25 mouse cellular contexts compared by ENCODE assay signal in the genomic region with DNA sequence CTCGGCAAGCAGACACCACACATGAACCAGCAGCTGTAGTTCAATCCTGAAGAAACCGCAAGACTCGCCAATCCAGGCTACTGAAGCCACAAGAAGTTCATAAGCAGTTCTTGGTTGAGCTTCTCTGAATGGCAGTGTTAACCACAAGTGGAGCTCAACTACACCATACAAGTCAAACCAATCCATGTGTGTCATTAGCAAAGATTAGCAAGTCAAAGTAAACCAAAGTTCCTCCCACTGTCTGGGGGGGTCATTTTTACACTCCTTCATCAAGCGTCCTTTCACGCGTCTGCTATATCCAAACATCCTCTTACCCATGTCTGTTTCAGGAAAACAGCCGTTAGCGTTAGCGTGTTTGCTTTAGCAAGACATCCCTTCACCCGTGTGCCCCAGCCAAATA. TPM values are rescaled to one million over a fixed set of nuclear protein-coding genes. Genes with fewer than 3 reads are reported as not detected.
DNase-seq lines count a peak whose midpoint lies in the region; ATAC-seq and TF ChIP-seq lines count a peak whose summit lies in the region.
"Had no signal": no experiment of that assay in that cellular context is flagged by ENCODE, and none has a peak within 500 bp of the region (broad histone marks: within the 10 kb centered on the region; RNA-seq: fewer than 3 reads in every experiment).

No protein-coding gene starts in this region.

- WGBS in heart, embryonic 11.5 days (ENCODE audit: insufficient replicate concordance) = 90% methylated on average over 10 of the region's 10 CpGs
- 77% methylated on average over 10 of the region's 10 CpGs for WGBS in lung, adult 2 months

- TF ChIP-seq POLR2A in lung, adult 2 months (IDR thresholded peaks at IDR 0.05; ENCODE audit: borderline replicate concordance, extremely low read depth, low read depth, low read length) = no peak

- peaks cover 43% of the 10 kb centered on the region for H3K9me3 ChIP-seq in E14TG2a.4 (ENCODE audit: low read length)
- H3K9me3 ChIP-seq in heart, embryonic 11.5 days (replicated peaks; ENCODE audit: control insufficient read depth, low read length) = no peaks in the 10 kb centered on the region
- H3K9me3 ChIP-seq: embryonic facial prominence, embryonic 13.5 days; embryonic facial prominence, embryonic 15.5 days; forebrain, embryonic 10.5 days; forebrain, embryonic 12.5 days; G1E had no signal

- H3K27ac ChIP-seq in heart, embryonic 11.5 days (ENCODE audit: low read depth, low read length) = no peak overlapping the region
- H3K27ac ChIP-seq: embryonic facial prominence, embryonic 13.5 days; embryonic facial prominence, embryonic 15.5 days; forebrain, embryonic 10.5 days; forebrain, embryonic 12.5 days had no signal

- no peaks in the 10 kb centered on the region for H3K27me3 ChIP-seq in E14TG2a.4 (ENCODE audit: insufficient read depth, low read length)
- no peaks in the 10 kb centered on the region for H3K27me3 ChIP-seq in heart, embryonic 11.5 days (ENCODE audit: control insufficient read depth, insufficient read depth, low read length)
- H3K27me3 ChIP-seq: CH12.LX; embryonic facial prominence, embryonic 13.5 days; embryonic facial prominence, embryonic 15.5 days; forebrain, embryonic 12.5 days; Patski had no signal

- DNase-seq in ES-CJ7 (ENCODE audit: low read depth, low spot score) = peak; percentile 64
- peak; percentile 68 for DNase-seq in R1 (ENCODE audit: low read depth, low spot score)
- no peak for DNase-seq in lung, adult 2 months
- DNase-seq: adrenal gland, postnatal 10 days; B cell, adult 2 months; cerebellum, adult 11 months; cerebellum, adult 18-20 months; cerebellum, adult 8-10 months; cerebellum, adult 9-11 months; cerebellum, postnatal 14 days; cerebellum, postnatal 36 days; embryo, embryonic 11 days had no signal

- peak overlapping the region; percentile 80 for H3K4me3 ChIP-seq in E14TG2a.4 (replicated peaks; ENCODE audit: low read length)
- no peak overlapping the region for H3K4me3 ChIP-seq in heart, embryonic 11.5 days (ENCODE audit: low read depth, low read length)
- no peak overlapping the region for H3K4me3 ChIP-seq in lung, adult 2 months (replicated peaks; ENCODE audit: extremely low read depth, low read depth, low read length)
- H3K4me3 ChIP-seq: embryonic facial prominence, embryonic 13.5 days; embryonic facial prominence, embryonic 15.5 days; erythroblast, embryonic 14.5 days; forebrain, embryonic 10.5 days; forebrain, embryonic 12.5 days had no signal

- H3K4me1 ChIP-seq in E14TG2a.4 (replicated peaks; ENCODE audit: low read depth, low read length) = peaks cover 72% of the 10 kb centered on the region
- H3K4me1 ChIP-seq in heart, embryonic 11.5 days (ENCODE audit: control insufficient read depth, insufficient read depth, low read length) = no peaks in the 10 kb centered on the region
- H3K4me1 ChIP-seq in lung, adult 2 months (ENCODE audit: control insufficient read depth, insufficient read depth, low read length) = no peaks in the 10 kb centered on the region
- H3K4me1 ChIP-seq: embryonic facial prominence, embryonic 13.5 days; embryonic facial prominence, embryonic 15.5 days; forebrain, embryonic 10.5 days; forebrain, embryonic 12.5 days had no signal

- H3K4me2 ChIP-seq in heart, embryonic 11.5 days = no peak overlapping the region
- H3K4me2 ChIP-seq: embryonic facial prominence, embryonic 13.5 days; embryonic facial prominence, embryonic 15.5 days; forebrain, embryonic 12.5 days had no signal

- H3K9ac ChIP-seq in heart, embryonic 11.5 days (ENCODE audit: low read depth, low read length) = no peak overlapping the region
- H3K9ac ChIP-seq: embryonic facial prominence, embryonic 13.5 days; embryonic facial prominence, embryonic 15.5 days; forebrain, embryonic 12.5 days had no signal

- no peak for ATAC-seq in heart, embryonic 11.5 days (replicated peaks; ENCODE audit: insufficient number of reproducible peaks, low FRiP score, low TSS enrichment)
- ATAC-seq: CD4-positive, CD25-positive, alpha-beta regulatory T cell, adult 4 months; forebrain, embryonic 14.5 days; forebrain, embryonic 16.5 days; Patski had no signal

- H3K36me3 ChIP-seq in E14TG2a.4 (ENCODE audit: insufficient read depth, low read length) = peaks cover 55% of the 10 kb centered on the region
- peaks cover 41% of the 10 kb centered on the region for H3K36me3 ChIP-seq in heart, embryonic 11.5 days (ENCODE audit: control insufficient read depth, insufficient read depth, low read length)

- TF ChIP-seq CTCF in E14TG2a.4 (conservative IDR thresholded peaks at IDR 0.05; ENCODE audit: low read length) = no peak
- TF ChIP-seq CTCF in lung, adult 2 months (IDR thresholded peaks at IDR 0.05; ENCODE audit: insufficient read depth, low read length) = no peak

RNA-seq across cellular contexts. Expression of a gene that starts 5.3 kb away (rescaled TPM):
- 206 and 229 TPM in 2 replicates for polyA plus RNA-seq in heart, embryonic 11.5 days (2014; fragmentation: Nextera tagmentation; extraction: Ambion mirVana)
- 139 and 188 TPM in 2 replicates for polyA plus RNA-seq in lung, adult 2 months (2012; rRNA removed)

RNA-seq across cellular contexts. Expression of a gene that starts 16.8 kb away (rescaled TPM):
- 48.8 and 49.5 TPM in 2 replicates for polyA plus RNA-seq in heart, embryonic 11.5 days (2014; fragmentation: Nextera tagmentation; extraction: Ambion mirVana)
- 47.0 and 52.6 TPM in 2 replicates for polyA plus RNA-seq in lung, adult 2 months (2012; rRNA removed)

RNA-seq across cellular contexts. Expression of a gene that starts 17.5 kb away (rescaled TPM):
- 86.9 and 110 TPM in 2 replicates for polyA plus RNA-seq in heart, embryonic 11.5 days (2014; fragmentation: Nextera tagmentation; extraction: Ambion mirVana)
- polyA plus RNA-seq in lung, adult 2 months (2012; rRNA removed) = 116 and 135 TPM in 2 replicates

RNA-seq across cellular contexts. Expression of a gene that starts 22.2 kb away (rescaled TPM):
- 0.21 TPM in 1 of 2 replicates, not detected in the other for polyA plus RNA-seq in heart, embryonic 11.5 days (2014; fragmentation: Nextera tagmentation; extraction: Ambion mirVana)
- 53.0 and 105 TPM in 2 replicates for polyA plus RNA-seq in lung, adult 2 months (2012; rRNA removed)
- polyA plus RNA-seq: CD4-positive, CD25-positive, alpha-beta regulatory T cell, adult 4 months; erythroblast, embryonic 14.5 days; forebrain, embryonic 14.5 days; forebrain, embryonic 16.5 days had no signal

RNA-seq across cellular contexts. Expression of a gene that starts 35.4 kb away (rescaled TPM):
- 91.4 and 102 TPM in 2 replicates for polyA plus RNA-seq in heart, embryonic 11.5 days (2014; fragmentation: Nextera tagmentation; extraction: Ambion mirVana)
- polyA plus RNA-seq in lung, adult 2 months (2012; rRNA removed) = 186 and 233 TPM in 2 replicates
